Mouse (Mus musculus): ENCODE measurements around the gene Nin. TPM values are rescaled to one million over a fixed set of nuclear protein-coding genes. Genes with fewer than 3 reads are reported as not detected.

Gene Nin
- polyA plus RNA-seq, 1 experiment from 2014 or later, result 14.5 TPM

DNA sequence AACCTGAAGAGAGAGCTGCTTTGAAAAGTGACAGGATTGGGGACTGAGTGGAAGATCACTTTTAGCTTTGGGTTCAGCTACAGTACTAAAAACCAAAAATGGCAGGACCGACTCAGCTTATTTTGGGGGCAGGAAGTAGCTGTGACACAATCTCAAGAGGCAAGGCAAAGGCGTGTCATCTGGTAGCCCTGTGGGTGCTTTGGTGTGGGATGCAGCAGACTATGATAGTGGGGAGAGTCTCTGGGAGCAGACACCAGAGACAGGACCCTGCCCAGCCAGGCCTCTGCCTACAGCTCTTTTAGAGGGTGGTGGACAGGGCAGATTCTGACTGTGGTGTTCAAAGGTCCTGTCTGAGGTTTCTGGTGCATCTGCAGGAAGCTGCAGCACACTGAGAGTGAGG lies 38.5 kb downstream of the Nin start:
- H3K9me3 ChIP-seq (replicated peaks), result no peaks in the 10 kb centered on the region
- no peak overlapping the region for H3K9ac ChIP-seq
- H3K27ac ChIP-seq, result no peak overlapping the region
- peaks cover 10% of the 10 kb centered on the region; the same call in 1 of the 2 replicates for H3K36me3 ChIP-seq (ENCODE audit: poor library complexity, severe bottlenecking)
- no peaks in the 10 kb centered on the region for H3K27me3 ChIP-seq
- no peak for ATAC-seq
- H3K4me3 ChIP-seq, result no peak overlapping the region
- no peak overlapping the region for H3K4me2 ChIP-seq
- WGBS, result 93% methylated on average over 2 of the region's 2 CpGs
- H3K4me1 ChIP-seq, result peaks cover 17% of the 10 kb centered on the region

GRCm38 (mm10) chr12:70070888-70071287 lies 42.6 kb downstream of the Nin start:
- peak overlapping the region; percentile 31 for H3K4me2 ChIP-seq
- 30% methylated on average over 7 of the region's 7 CpGs for WGBS
- peak; percentile 61 for ATAC-seq
- H3K36me3 ChIP-seq (ENCODE audit: poor library complexity, severe bottlenecking), result no peaks in the 10 kb centered on the region; the same call in 1 of the 2 replicates
- no peaks in the 10 kb centered on the region for H3K27me3 ChIP-seq
- no peaks in the 10 kb centered on the region for H3K9me3 ChIP-seq (replicated peaks)
- peaks cover 42% of the 10 kb centered on the region for H3K4me1 ChIP-seq
- peak overlapping the region; percentile 63 for H3K27ac ChIP-seq
- H3K9ac ChIP-seq, result no peak overlapping the region
- 0 out of 2 replicates have a peak overlapping the region, but pooled peaks have one; percentile 1 for H3K4me3 ChIP-seq

- ATAC-seq, result peak; percentile 55
- Histone ChIP-seq H3K4me2 (peak overlapping the region; percentile 31), H3K9me3 (replicated peaks) (no peaks in the 10 kb centered on the region), H3K36me3 (ENCODE audit: poor library complexity, severe bottlenecking) (no peaks in the 10 kb centered on the region; the same call in 1 of the 2 replicates), H3K9ac (0 out of 2 replicates have a peak overlapping the region, but pooled peaks have one; percentile 6), H3K4me1 (peaks cover 42% of the 10 kb centered on the region), H3K4me3 (no peak overlapping the region), H3K27me3 (no peaks in the 10 kb centered on the region), H3K27ac (peak overlapping the region; percentile 63)
- WGBS, result 6% methylated on average over 4 of the region's 4 CpGs
Observed at GRCm38 (mm10) chr12:70070306-70070705, 43.2 kb downstream of the Nin start.

GRCm38 (mm10) chr12:70068647-70069257 lies 44.8 kb downstream of the Nin start:
- Histone ChIP-seq H3K9ac (no peak overlapping the region), H3K4me2 (peak overlapping the region; percentile 39), H3K4me1 (peaks cover 42% of the 10 kb centered on the region), H3K27me3 (no peaks in the 10 kb centered on the region), H3K9me3 (replicated peaks) (no peaks in the 10 kb centered on the region), H3K4me3 (no peak overlapping the region), H3K27ac (peak overlapping the region; percentile 36), H3K36me3 (ENCODE audit: poor library complexity, severe bottlenecking) (no peaks in the 10 kb centered on the region; the same call in 1 of the 2 replicates)
- ATAC-seq, result peak; percentile 50
- 3% methylated on average over 6 of the region's 6 CpGs for WGBS

GRCm38 (mm10) chr12:70067849-70068248 lies 45.7 kb downstream of the Nin start:
- no peak overlapping the region for H3K9ac ChIP-seq
- ATAC-seq, result no peak
- H3K9me3 ChIP-seq (replicated peaks), result no peaks in the 10 kb centered on the region
- H3K4me1 ChIP-seq, result peaks cover 42% of the 10 kb centered on the region
- H3K27me3 ChIP-seq, result no peaks in the 10 kb centered on the region
- 34% methylated on average over 9 of the region's 9 CpGs for WGBS
- H3K27ac ChIP-seq, result 0 out of 2 replicates have a peak overlapping the region, but pooled peaks have one; percentile 5
- no peak overlapping the region for H3K4me3 ChIP-seq
- 0 out of 2 replicates have a peak overlapping the region, but pooled peaks have one; percentile 39 for H3K4me2 ChIP-seq
- H3K36me3 ChIP-seq (ENCODE audit: poor library complexity, severe bottlenecking), result no peaks in the 10 kb centered on the region

GRCm38 (mm10) chr12:70062114-70062513 lies 51.4 kb downstream of the Nin start:
- Histone ChIP-seq H3K4me3 (no peak overlapping the region), H3K27ac (no peak overlapping the region), H3K9me3 (replicated peaks) (no peaks in the 10 kb centered on the region), H3K4me2 (no peak overlapping the region), H3K4me1 (no peaks in the 10 kb centered on the region), H3K9ac (no peak overlapping the region), H3K27me3 (no peaks in the 10 kb centered on the region), H3K36me3 (ENCODE audit: poor library complexity, severe bottlenecking) (no peaks in the 10 kb centered on the region; the same call in 1 of the 2 replicates)
- peak; percentile 57; the same call in 1 of the 2 replicates for ATAC-seq
- 36% methylated on average over 3 of the region's 3 CpGs for WGBS

DNA sequence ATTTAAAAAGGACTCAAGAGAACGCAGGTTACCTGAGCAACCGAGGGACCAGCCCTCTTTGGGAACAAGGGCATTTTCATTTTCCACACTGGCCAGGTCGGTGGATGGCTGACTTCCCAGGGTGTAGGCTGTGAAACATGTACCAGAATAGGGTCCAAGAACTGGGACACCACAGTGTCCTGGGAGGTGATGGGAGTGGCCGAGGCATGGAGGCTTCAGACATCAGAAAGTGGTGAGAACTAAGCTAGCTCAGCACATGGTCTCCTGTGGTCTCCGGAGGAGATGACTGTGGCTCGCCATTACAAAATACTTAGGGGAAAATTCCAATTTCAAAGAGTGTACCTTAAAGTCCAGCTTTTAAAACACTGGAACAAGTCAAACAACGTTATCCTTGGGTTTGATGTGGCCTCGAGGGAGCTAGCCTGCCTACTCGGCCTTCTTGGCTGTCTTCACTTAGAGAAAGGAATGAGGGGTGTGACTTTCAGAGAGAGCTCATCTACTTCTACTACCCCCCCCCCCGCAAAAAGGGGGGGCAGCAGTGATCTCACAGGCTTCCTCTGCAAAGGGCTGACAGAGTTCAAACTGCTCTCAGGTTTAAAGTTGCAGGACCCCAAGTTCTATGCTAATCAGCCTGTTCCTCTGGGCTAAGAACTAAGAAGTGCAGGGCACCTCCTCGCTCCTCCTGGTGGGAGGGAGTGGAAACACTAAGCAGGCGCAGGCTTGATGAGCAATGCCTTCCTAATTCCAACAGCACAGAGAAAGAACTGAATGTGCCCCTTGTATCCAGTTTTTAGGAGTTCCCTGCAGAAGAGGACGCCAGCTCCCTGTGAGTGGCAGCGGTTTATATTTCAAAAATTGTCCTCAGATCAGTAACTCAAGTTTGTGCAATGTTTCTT lies 54.3 kb downstream of the Nin start:
- WGBS, result 67% methylated on average over 14 of the region's 14 CpGs
- Histone ChIP-seq H3K36me3 (ENCODE audit: poor library complexity, severe bottlenecking) (peaks cover 22% of the 10 kb centered on the region), H3K27me3 (no peaks in the 10 kb centered on the region)

GRCm38 (mm10) chr12:70050699-70051098 lies 62.8 kb downstream of the Nin start:
- Histone ChIP-seq H3K4me3 (no peak overlapping the region), H3K27me3 (no peaks in the 10 kb centered on the region), H3K9ac (no peak overlapping the region), H3K4me1 (no peaks in the 10 kb centered on the region), H3K4me2 (no peak overlapping the region), H3K9me3 (replicated peaks) (no peaks in the 10 kb centered on the region), H3K36me3 (ENCODE audit: poor library complexity, severe bottlenecking) (peaks cover 78% of the 10 kb centered on the region), H3K27ac (no peak overlapping the region)
- no peak for ATAC-seq
- 64% methylated on average over 7 of the region's 7 CpGs for WGBS

More for the DNA sequence above, 54.3 kb downstream of the Nin start:
- Histone ChIP-seq H3K4me2 (no peak overlapping the region), H3K4me3 (no peak overlapping the region), H3K4me1 (no peaks in the 10 kb centered on the region), H3K9me3 (replicated peaks) (no peaks in the 10 kb centered on the region), H3K9ac (no peak overlapping the region), H3K27ac (no peak overlapping the region)
- ATAC-seq, result no peak

DNA sequence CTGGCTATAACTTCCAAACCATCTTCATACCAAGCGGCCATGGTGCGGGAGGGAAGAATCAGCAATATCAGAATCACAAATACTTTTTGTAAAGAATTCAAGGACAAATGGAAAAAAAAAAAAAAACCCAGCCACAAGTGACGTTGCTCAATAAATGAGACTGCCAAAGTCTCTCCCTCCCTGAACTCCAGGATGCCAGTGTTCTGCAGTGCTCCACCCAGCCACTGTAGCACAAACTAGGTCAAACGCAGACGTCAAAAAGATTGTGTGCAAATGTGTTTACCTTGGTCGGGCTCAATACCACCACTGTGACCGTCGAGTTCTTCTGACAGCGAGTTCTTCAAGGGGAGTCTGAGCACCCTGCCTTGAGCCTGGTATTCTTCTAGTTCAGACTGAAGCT lies 64.8 kb downstream of the Nin start:
- H3K27me3 ChIP-seq, result no peaks in the 10 kb centered on the region
- H3K9ac ChIP-seq, result no peak overlapping the region
- no peak for ATAC-seq
- H3K4me1 ChIP-seq, result no peaks in the 10 kb centered on the region
- H3K4me2 ChIP-seq, result no peak overlapping the region
- WGBS, result 88% methylated on average over 9 of the region's 9 CpGs
- peaks cover 74% of the 10 kb centered on the region for H3K36me3 ChIP-seq (ENCODE audit: poor library complexity, severe bottlenecking)
- no peaks in the 10 kb centered on the region for H3K9me3 ChIP-seq (replicated peaks)
- no peak overlapping the region for H3K4me3 ChIP-seq
- H3K27ac ChIP-seq, result no peak overlapping the region

- no peak for ATAC-seq
- Histone ChIP-seq H3K9ac (no peak overlapping the region), H3K4me3 (no peak overlapping the region), H3K4me2 (no peak overlapping the region), H3K9me3 (replicated peaks) (no peaks in the 10 kb centered on the region), H3K27ac (no peak overlapping the region), H3K4me1 (no peaks in the 10 kb centered on the region), H3K27me3 (no peaks in the 10 kb centered on the region), H3K36me3 (ENCODE audit: poor library complexity, severe bottlenecking) (peaks cover 78% of the 10 kb centered on the region)
- 87% methylated on average over 7 of the region's 7 CpGs for WGBS
Observed at GRCm38 (mm10) chr12:70047281-70047680, 66.2 kb downstream of the Nin start.

GRCm38 (mm10) chr12:70044353-70044752 lies 69.2 kb downstream of the Nin start:
- Histone ChIP-seq H3K27me3 (no peaks in the 10 kb centered on the region), H3K4me2 (no peak overlapping the region), H3K9me3 (replicated peaks) (no peaks in the 10 kb centered on the region), H3K27ac (no peak overlapping the region), H3K36me3 (ENCODE audit: poor library complexity, severe bottlenecking) (peaks cover 71% of the 10 kb centered on the region), H3K9ac (no peak overlapping the region), H3K4me3 (no peak overlapping the region), H3K4me1 (no peaks in the 10 kb centered on the region)
- ATAC-seq, result no peak
- WGBS, result 54% methylated on average over 4 of the region's 4 CpGs

- no peak overlapping the region for H3K27ac ChIP-seq
- 93% methylated on average over 13 of the region's 13 CpGs for WGBS
- no peak for ATAC-seq
Observed at GRCm38 (mm10) chr12:70043421-70043820, 70.1 kb downstream of the Nin start.

More at GRCm38 (mm10) chr12:70043421-70043820, 70.1 kb downstream of the Nin start:
- H3K4me2 ChIP-seq, result no peak overlapping the region
- peaks cover 67% of the 10 kb centered on the region for H3K36me3 ChIP-seq (ENCODE audit: poor library complexity, severe bottlenecking)
- H3K9me3 ChIP-seq (replicated peaks), result no peaks in the 10 kb centered on the region
- no peak overlapping the region for H3K9ac ChIP-seq
- no peaks in the 10 kb centered on the region for H3K27me3 ChIP-seq
- no peaks in the 10 kb centered on the region for H3K4me1 ChIP-seq
- no peak overlapping the region for H3K4me3 ChIP-seq

All from forebrain, embryonic 13.5 days (tissue).